Mouse (Mus musculus) G1E (cell line): ENCODE measurements around the gene Ube2q1. TPM values are rescaled to one million over a fixed set of nuclear protein-coding genes. Genes with fewer than 3 reads are reported as not detected.
A peak's percentile ranks its signal among the peaks of the same experiment; 100 is the strongest.

ENCODE experiments used
- ATAC-seq: 2 replicates; pipeline ENCODE4 v1.8.0; 2016; ENCODE audit warnings: mild to moderate bottlenecking; ENCODE audit not compliant: insufficient number of reproducible peaks, poor library complexity, low FRiP score, severe bottlenecking; ENCODE audit errors: extremely low read depth
- DNase-seq: peaks from one replicate; pipeline ENCODE4 v3.0.0; 2012; ENCODE audit warnings: low spot score
- H3K27me3 ChIP-seq: 2 replicates; pipeline ENCODE4 v1.6.1; 2012; ENCODE audit warnings: mild to moderate bottlenecking, low read length, inconsistent platforms; ENCODE audit not compliant: insufficient read depth
- H3K36me3 ChIP-seq: replicated peaks from 2 replicates; pipeline ENCODE3; 2012; ENCODE audit warnings: mild to moderate bottlenecking, inconsistent platforms
- H3K4me1 ChIP-seq: 2 replicates; pipeline ENCODE4 v1.6.1; 2012; ENCODE audit warnings: low read depth, low read length, inconsistent platforms, mixed read lengths; ENCODE audit not compliant: insufficient read depth
- H3K4me3 ChIP-seq: 2 replicates; pipeline ENCODE4 v1.5.1; 2012; ENCODE audit warnings: low read depth, mild to moderate bottlenecking, inconsistent platforms, low read length, moderate library complexity, mixed read lengths
- H3K9me3 ChIP-seq: replicated peaks from 2 replicates; pipeline ENCODE4 v1.6.1; 2012; ENCODE audit warnings: inconsistent platforms
- CTCF ChIP-seq: IDR thresholded peaks from 2 replicates; pipeline ENCODE4 v1.5.1; 2012; ENCODE audit warnings: low read depth, low read length, inconsistent platforms, mixed read lengths
- GATA1 ChIP-seq: IDR thresholded peaks from 2 replicates; pipeline ENCODE4 v1.6.1; 2012; ENCODE audit warnings: borderline replicate concordance, low read length, inconsistent platforms, mixed read lengths
- GATA2 ChIP-seq: IDR thresholded peaks from 2 replicates; pipeline ENCODE4 v1.6.1; 2012; ENCODE audit warnings: low read depth, low read length, inconsistent platforms, borderline replicate concordance
- POLR2AphosphoS5 ChIP-seq: IDR thresholded peaks from 2 replicates; pipeline ENCODE4 v1.6.1; 2012; ENCODE audit warnings: low read depth, low read length, inconsistent platforms; ENCODE audit not compliant: insufficient replicate concordance
- TAL1 ChIP-seq: conservative IDR thresholded peaks from 2 replicates; pipeline ENCODE4 v1.6.1; 2012; ENCODE audit warnings: low read depth, low read length, inconsistent platforms, mixed read lengths
- polyA plus RNA-seq: library from polyadenylated mRNA; stranded (reverse); fragments of >175 nt; gene quantifications from 2 replicates; pipeline ENCODE4 v1.2.3, GENCODE M21; 2012
- total RNA-seq, 2 experiments: library from RNA; stranded (forward) in 1 of 2; stranded (reverse) in 1 of 2; fragments of 200-1000 nt in 1 of 2; fragments of >200 nt in 1 of 2; fragmentation: Nextera tagmentation in 1 of 2; gene quantifications; 2 replicates each; pipeline ENCODE4 v1.2.3; 2014 to 2017

Ube2q1 gene
- total and polyA plus RNA-seq, 3 experiments: 44.3 to 134 (median 106) TPM

DNA sequence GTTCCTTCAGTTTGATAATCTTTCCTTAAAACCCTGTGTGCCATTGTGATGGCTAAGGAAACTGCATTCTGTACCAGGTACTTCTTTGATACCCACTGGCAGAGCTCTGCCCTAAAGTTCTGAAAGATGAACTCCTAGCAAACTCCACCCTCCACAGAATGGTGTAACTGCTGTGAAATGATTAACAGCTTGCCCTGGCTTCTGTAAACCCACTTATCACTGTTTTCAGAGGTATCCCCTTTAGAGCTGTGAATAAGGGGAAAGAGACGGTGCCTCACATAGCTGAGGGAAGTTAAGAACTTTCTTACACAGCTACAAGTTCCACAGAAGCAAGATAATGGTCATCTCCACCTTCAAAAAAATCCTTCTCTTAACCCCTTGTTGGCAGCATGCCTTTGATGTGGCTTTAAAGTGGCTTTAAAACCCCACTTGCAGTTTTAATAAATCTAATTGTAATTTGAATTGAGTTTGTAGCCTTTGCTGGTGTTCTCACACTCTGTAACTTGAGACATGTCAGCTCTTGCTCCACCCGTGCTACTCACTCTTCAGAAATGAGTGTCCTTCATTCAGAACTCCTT lies 2.9 kb upstream of the Ube2q1 start:
- peaks cover 49% of the 10 kb centered on the region for H3K36me3 ChIP-seq
- H3K27me3 ChIP-seq: peaks cover 2% of the 10 kb centered on the region; the same call in 1 of the 2 replicates
- H3K4me3 ChIP-seq: no peak overlapping the region
- no peaks in the 10 kb centered on the region for H3K9me3 ChIP-seq
- H3K4me1 ChIP-seq: peaks cover 44% of the 10 kb centered on the region
- DNase-seq (no peak), ATAC-seq (no peak)
- TF ChIP-seq TAL1: no peak
- no peak for TF ChIP-seq POLR2AphosphoS5
- no peak for TF ChIP-seq GATA1
- TF ChIP-seq CTCF: no peak
- no peak for TF ChIP-seq GATA2

DNA sequence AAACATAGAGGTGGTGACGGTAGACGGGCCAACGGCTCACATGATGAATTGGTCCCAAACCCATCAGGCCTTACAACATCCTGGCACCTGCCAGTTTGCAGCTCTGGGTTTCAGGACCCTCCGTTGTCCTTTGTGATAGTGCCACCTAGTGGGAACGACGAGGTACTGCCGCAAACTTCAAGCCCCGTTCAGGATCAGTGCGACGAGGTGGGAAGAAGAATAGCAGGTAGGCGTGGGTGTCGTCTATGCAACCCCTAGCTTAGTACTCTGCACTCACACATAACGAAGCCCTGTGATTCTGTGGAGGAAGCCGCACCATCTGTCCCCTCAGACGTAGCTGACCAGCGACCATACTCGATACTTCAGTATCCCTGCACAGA lies 838 bp upstream of the Ube2q1 start:
- Histone ChIP-seq H3K27me3 (no peaks in the 10 kb centered on the region), H3K4me3 (peak overlapping the region; percentile 88), H3K4me1 (peaks cover 62% of the 10 kb centered on the region), H3K9me3 (no peaks in the 10 kb centered on the region), H3K36me3 (peaks cover 70% of the 10 kb centered on the region)
- ATAC-seq (peak; percentile 42), DNase-seq (peak; percentile 65)
- peak; percentile 89 for TF ChIP-seq CTCF
- TF ChIP-seq POLR2AphosphoS5: no peak
- no peak for TF ChIP-seq TAL1

DNA sequence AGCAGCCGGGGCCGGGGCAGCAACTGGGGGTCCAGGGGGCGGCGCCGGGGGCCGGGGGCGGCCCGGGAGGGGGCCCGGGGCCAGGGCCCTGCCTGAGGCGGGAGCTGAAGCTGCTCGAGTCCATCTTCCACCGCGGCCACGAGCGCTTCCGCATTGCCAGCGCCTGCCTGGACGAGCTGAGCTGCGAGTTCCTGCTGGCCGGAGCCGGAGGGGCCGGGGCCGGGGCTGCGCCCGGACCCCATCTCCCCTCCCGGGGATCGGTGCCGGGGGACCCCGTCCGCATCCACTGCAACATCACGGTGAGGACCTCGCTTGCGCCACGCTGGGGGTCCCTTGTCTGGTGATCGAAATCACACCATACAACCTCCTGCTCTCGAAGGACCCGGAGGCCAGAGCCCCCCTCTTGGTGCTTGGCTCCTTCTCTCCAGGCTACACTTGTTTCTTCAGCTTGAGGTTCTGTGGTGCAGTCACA lies 360 bp downstream of the Ube2q1 start:
- Histone ChIP-seq H3K4me1 (peaks cover 64% of the 10 kb centered on the region), H3K9me3 (no peaks in the 10 kb centered on the region), H3K27me3 (no peaks in the 10 kb centered on the region), H3K36me3 (peaks cover 79% of the 10 kb centered on the region), H3K4me3 (peak overlapping the region; percentile 88)
- DNase-seq (peak; percentile 37), ATAC-seq (no peak)
- TF ChIP-seq TAL1 (no peak), GATA2 (no peak), POLR2AphosphoS5 (no peak), GATA1 (no peak), CTCF (no peak)

DNA sequence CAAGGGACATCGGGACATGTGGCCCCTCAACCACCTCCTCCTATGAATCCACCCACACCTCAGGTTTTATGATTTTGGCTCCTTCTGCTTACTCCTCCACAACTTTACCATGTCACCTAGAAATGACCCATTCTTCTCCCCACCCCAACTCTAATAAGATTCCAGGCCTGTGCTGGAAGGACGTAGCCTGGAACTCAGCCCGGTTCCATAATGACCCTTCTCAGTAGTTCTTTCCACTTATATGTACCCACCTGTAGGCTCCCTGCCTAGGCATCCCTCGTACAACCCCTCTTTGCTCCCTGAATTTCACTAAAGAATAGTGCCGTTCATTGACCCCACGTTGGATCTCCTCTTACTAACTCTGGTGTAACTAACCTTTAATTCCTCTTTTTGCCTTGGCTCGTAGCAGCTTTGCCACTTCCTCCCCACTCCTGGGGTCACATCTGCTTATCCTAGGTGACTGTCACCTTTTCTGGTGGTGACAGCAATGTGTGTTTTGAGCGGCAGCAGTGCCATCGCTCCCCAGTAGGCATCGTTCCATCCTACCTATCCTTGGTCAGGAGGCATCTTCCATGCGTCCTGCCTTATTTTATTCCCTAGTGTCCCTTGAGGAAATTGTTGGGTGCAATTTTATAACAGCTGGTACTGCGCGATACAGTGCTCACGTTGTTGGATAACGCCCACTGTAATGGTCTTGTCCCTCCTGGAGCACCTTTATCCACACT lies 982 bp downstream of the Ube2q1 start:
- H3K36me3 ChIP-seq: peaks cover 79% of the 10 kb centered on the region
- DNase-seq: peak; percentile 59
- peak overlapping the region; percentile 88 for H3K4me3 ChIP-seq
- ATAC-seq: no peak
- no peak for TF ChIP-seq GATA2
- no peak for TF ChIP-seq POLR2AphosphoS5
- no peak for TF ChIP-seq CTCF
- no peak for TF ChIP-seq TAL1
- no peak for TF ChIP-seq GATA1
- H3K4me1 ChIP-seq: peaks cover 64% of the 10 kb centered on the region
- no peaks in the 10 kb centered on the region for H3K9me3 ChIP-seq
- H3K27me3 ChIP-seq: no peaks in the 10 kb centered on the region

DNA sequence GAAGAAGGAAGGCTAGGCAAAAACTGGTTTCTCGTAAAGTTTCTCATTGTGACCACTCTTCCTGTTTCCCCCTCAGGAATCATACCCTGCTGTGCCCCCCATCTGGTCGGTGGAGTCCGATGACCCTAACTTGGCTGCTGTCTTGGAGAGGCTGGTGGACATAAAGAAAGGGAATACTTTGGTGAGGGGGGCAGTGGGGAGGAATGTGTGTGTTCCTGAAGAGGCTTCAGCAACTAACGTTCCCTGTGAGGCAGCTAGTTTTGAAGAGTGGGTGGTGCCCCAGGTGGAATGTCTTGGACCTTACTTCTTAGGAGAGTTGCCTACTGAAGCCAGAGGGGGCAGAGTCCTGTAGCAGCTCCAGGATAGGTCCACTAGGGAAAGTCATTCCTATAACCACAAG lies 2.6 kb downstream of the Ube2q1 start:
- H3K27me3 ChIP-seq: no peaks in the 10 kb centered on the region
- no peaks in the 10 kb centered on the region for H3K9me3 ChIP-seq
- H3K4me3 ChIP-seq: no peak overlapping the region
- no peak for ATAC-seq
- peaks cover 61% of the 10 kb centered on the region for H3K4me1 ChIP-seq
- peaks cover 79% of the 10 kb centered on the region for H3K36me3 ChIP-seq
- DNase-seq: no peak
- no peak for TF ChIP-seq CTCF
- TF ChIP-seq GATA2: no peak

DNA sequence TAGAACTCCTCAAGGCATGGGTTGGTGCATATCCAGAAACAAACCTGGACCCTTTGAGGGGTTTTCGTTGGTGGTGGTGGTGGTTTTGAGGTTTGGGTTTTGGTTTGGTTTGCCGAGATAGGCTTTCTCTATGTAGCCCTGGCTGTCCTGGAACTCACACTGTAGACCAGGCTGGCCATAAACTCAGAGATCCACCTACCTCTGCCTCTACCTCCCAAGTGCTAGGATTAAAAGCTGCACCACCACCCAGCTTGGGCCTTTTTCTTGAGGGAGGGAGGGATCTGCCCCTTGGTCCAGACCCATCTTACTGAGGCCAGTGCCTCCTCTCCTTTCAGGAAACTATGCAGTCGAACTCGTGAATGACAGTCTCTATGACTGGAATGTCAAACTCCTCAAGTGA lies 6.7 kb downstream of the Ube2q1 start:
- peaks cover 95% of the 10 kb centered on the region for H3K36me3 ChIP-seq
- no peak for DNase-seq
- peaks cover 36% of the 10 kb centered on the region for H3K4me1 ChIP-seq
- no peak overlapping the region for H3K4me3 ChIP-seq
- H3K27me3 ChIP-seq: no peaks in the 10 kb centered on the region
- H3K9me3 ChIP-seq: no peaks in the 10 kb centered on the region
- TF ChIP-seq TAL1 (no peak), POLR2AphosphoS5 (no peak), CTCF (no peak), GATA2 (no peak), GATA1 (no peak)
- no peak for ATAC-seq
